Comparison of ENCODE assay signal across 21 mouse cellular contexts in the genomic region with DNA sequence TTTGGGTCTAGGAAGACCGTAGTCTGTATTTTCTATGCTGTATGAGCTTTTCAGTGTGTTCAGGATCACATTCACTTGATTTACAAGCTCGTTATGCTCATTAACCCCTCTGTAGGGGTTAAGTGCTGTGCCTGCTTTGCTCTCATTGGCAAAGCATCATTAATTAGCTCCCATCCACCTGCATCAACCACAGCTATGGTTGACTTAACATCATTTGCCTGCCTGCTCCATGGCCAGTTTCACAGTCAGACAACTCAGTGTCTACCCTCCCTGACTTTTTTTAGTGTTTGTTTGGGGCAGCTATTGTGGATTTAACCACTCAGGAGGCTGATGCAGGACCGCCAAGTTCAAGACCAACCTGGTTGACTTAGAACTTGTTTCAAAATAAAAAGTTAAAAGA.
DNase-seq lines count a peak whose midpoint lies in the region; ATAC-seq and TF ChIP-seq lines count a peak whose summit lies in the region.
"Had no signal": no experiment of that assay in that cellular context is flagged by ENCODE, and none has a peak within 500 bp of the region (broad histone marks: within the 10 kb centered on the region; RNA-seq: fewer than 3 reads in every experiment).

No protein-coding gene starts in this region.

- no peak overlapping the region for H3K9ac ChIP-seq in forebrain, embryonic 13.5 days
- no peak overlapping the region for H3K9ac ChIP-seq in kidney, embryonic 14.5 days (ENCODE audit: low read depth, low read length)
- H3K9ac ChIP-seq in kidney, postnatal 0 days (ENCODE audit: low read depth, low read length), result no peak overlapping the region
- H3K9ac ChIP-seq: forebrain, embryonic 15.5 days; heart, embryonic 13.5 days; hindbrain, embryonic 13.5 days had no signal

- WGBS in forebrain, embryonic 10.5 days, result 63% methylated on average over 3 of the region's 3 CpGs
- 54% methylated on average over 3 of the region's 3 CpGs for WGBS in forebrain, embryonic 13.5 days
- WGBS in kidney, embryonic 14.5 days, result 52% methylated on average over 3 of the region's 3 CpGs
- WGBS in kidney, postnatal 0 days, result 53% methylated on average over 3 of the region's 3 CpGs

- H3K27me3 ChIP-seq in forebrain, embryonic 10.5 days (ENCODE audit: poor library complexity, severe bottlenecking), result peaks cover 19% of the 10 kb centered on the region
- H3K27me3 ChIP-seq in forebrain, embryonic 13.5 days, result no peaks in the 10 kb centered on the region
- H3K27me3 ChIP-seq in kidney, embryonic 14.5 days (ENCODE audit: control insufficient read depth, insufficient read depth, low read length), result no peaks in the 10 kb centered on the region
- no peaks in the 10 kb centered on the region for H3K27me3 ChIP-seq in kidney, postnatal 0 days (ENCODE audit: insufficient read depth, low read length)
- H3K27me3 ChIP-seq: forebrain, embryonic 15.5 days; heart, embryonic 13.5 days; hindbrain, embryonic 13.5 days had no signal

- H3K4me1 ChIP-seq in forebrain, embryonic 10.5 days, result peaks cover 12% of the 10 kb centered on the region
- H3K4me1 ChIP-seq in forebrain, embryonic 13.5 days, result no peaks in the 10 kb centered on the region
- no peaks in the 10 kb centered on the region for H3K4me1 ChIP-seq in kidney, embryonic 14.5 days (ENCODE audit: control insufficient read depth, insufficient read depth, low read length)
- H3K4me1 ChIP-seq in kidney, postnatal 0 days (replicated peaks; ENCODE audit: insufficient read depth, low read length), result no peaks in the 10 kb centered on the region
- H3K4me1 ChIP-seq: forebrain, embryonic 15.5 days; heart, embryonic 10.5 days; heart, embryonic 13.5 days had no signal

- H3K4me3 ChIP-seq in forebrain, embryonic 10.5 days, result no peak overlapping the region
- H3K4me3 ChIP-seq in forebrain, embryonic 13.5 days, result no peak overlapping the region
- no peak overlapping the region for H3K4me3 ChIP-seq in kidney, embryonic 14.5 days (ENCODE audit: low read length)
- no peak overlapping the region for H3K4me3 ChIP-seq in kidney, postnatal 0 days (replicated peaks; ENCODE audit: low read depth, low read length)
- H3K4me3 ChIP-seq: forebrain, embryonic 15.5 days; heart, adult 2 months; heart, embryonic 10.5 days; heart, embryonic 13.5 days; hindbrain, embryonic 13.5 days had no signal

- no peaks in the 10 kb centered on the region for H3K9me3 ChIP-seq in forebrain, embryonic 10.5 days
- H3K9me3 ChIP-seq in forebrain, embryonic 13.5 days (replicated peaks), result no peaks in the 10 kb centered on the region
- no peaks in the 10 kb centered on the region for H3K9me3 ChIP-seq in kidney, embryonic 14.5 days (ENCODE audit: control insufficient read depth, low read length)
- no peaks in the 10 kb centered on the region for H3K9me3 ChIP-seq in kidney, postnatal 0 days (replicated peaks; ENCODE audit: low read length)
- H3K9me3 ChIP-seq: forebrain, embryonic 15.5 days; heart, embryonic 10.5 days; heart, embryonic 13.5 days; hindbrain, embryonic 13.5 days had no signal

- H3K4me2 ChIP-seq in forebrain, embryonic 13.5 days, result no peak overlapping the region
- no peak overlapping the region for H3K4me2 ChIP-seq in kidney, embryonic 14.5 days (replicated peaks; ENCODE audit: low read depth, low read length)
- H3K4me2 ChIP-seq in kidney, postnatal 0 days (ENCODE audit: low read length), result no peak overlapping the region
- H3K4me2 ChIP-seq: forebrain, embryonic 15.5 days; heart, embryonic 13.5 days; hindbrain, embryonic 13.5 days had no signal

- H3K36me3 ChIP-seq in forebrain, embryonic 10.5 days (replicated peaks), result no peaks in the 10 kb centered on the region
- peaks cover 5% of the 10 kb centered on the region; the same call in 1 of the 2 replicates for H3K36me3 ChIP-seq in forebrain, embryonic 13.5 days (ENCODE audit: poor library complexity, severe bottlenecking)
- no peaks in the 10 kb centered on the region for H3K36me3 ChIP-seq in kidney, embryonic 14.5 days (ENCODE audit: control insufficient read depth, insufficient read depth, low read length)
- no peaks in the 10 kb centered on the region for H3K36me3 ChIP-seq in kidney, postnatal 0 days (ENCODE audit: insufficient read depth, low read length)

- no peak for ATAC-seq in forebrain, embryonic 13.5 days
- ATAC-seq in kidney, embryonic 14.5 days (ENCODE audit: low FRiP score, low TSS enrichment), result peak; percentile 60; the same call in 1 of the 2 replicates
- no peak; the same call in 1 of the 2 replicates for ATAC-seq in kidney, postnatal 0 days (replicated peaks; ENCODE audit: low FRiP score, low read depth)
- ATAC-seq: forebrain, embryonic 15.5 days; hindbrain, embryonic 16.5 days had no signal

- DNase-seq in forebrain, embryonic 10.5 days (ENCODE audit: extremely low spot score, low spot score), result peak; percentile 7
- DNase-seq in kidney, postnatal 14 days, result no peak
- DNase-seq in kidney, postnatal 0 days (ENCODE audit: low spot score), result peak; percentile 41
- no peak for DNase-seq in kidney, adult 9 months
- DNase-seq in brain, embryonic 14.5 days (ENCODE audit: low read depth), result peak; percentile 35
- no peak for DNase-seq in ovary, postnatal 10 days (ENCODE audit: low spot score)
- DNase-seq: adrenal gland, adult 2 months; adrenal gland, postnatal 14 days; B cell, adult 2 months; cerebellum, adult 18-20 months; cerebellum, adult 9-10 months; cerebellum, postnatal 14 days; gastrocnemius, postnatal 25 days; heart, adult 2 months had no signal

- TF ChIP-seq POLR2A in brain, embryonic 14.5 days (IDR thresholded peaks at IDR 0.05; ENCODE audit: borderline replicate concordance, extremely low read depth, insufficient read depth, insufficient read length, poor library complexity, severe bottlenecking), result no peak

- no peak overlapping the region for H3K27ac ChIP-seq in forebrain, embryonic 10.5 days
- H3K27ac ChIP-seq in forebrain, embryonic 13.5 days, result no peak overlapping the region
- no peak overlapping the region for H3K27ac ChIP-seq in kidney, embryonic 14.5 days (ENCODE audit: low read depth, low read length)
- H3K27ac ChIP-seq in kidney, postnatal 0 days, result no peak overlapping the region
- H3K27ac ChIP-seq: forebrain, embryonic 15.5 days; heart, adult 2 months; heart, embryonic 10.5 days; heart, embryonic 13.5 days; hindbrain, embryonic 13.5 days had no signal

- no peak for TF ChIP-seq CTCF in kidney, postnatal 0 days (IDR thresholded peaks at IDR 0.05; ENCODE audit: low read depth)
- TF ChIP-seq CTCF in brain, embryonic 14.5 days (IDR thresholded peaks at IDR 0.05; ENCODE audit: borderline replicate concordance, extremely low read depth, insufficient read depth, insufficient read length), result no peak

Comparison
In these comparisons a context has a peak if more than half of its experiments do, and no peak if none do; other contexts are left out.
1. DNase-seq: peak in forebrain, embryonic 10.5 days (single experiment), kidney, postnatal 0 days (single experiment) and brain, embryonic 14.5 days (single experiment); none in kidney, postnatal 14 days (single experiment), kidney, adult 9 months (single experiment) and ovary, postnatal 10 days (single experiment).